Mouse (Mus musculus): ENCODE data around the gene Lrig1. TPM values are rescaled to one million over a fixed set of nuclear protein-coding genes. Genes with fewer than 3 reads are reported as not detected.

Gene Lrig1
- total and polyA plus RNA-seq, 3 experiments: 23.3 to 32.7 (median 30.4) TPM

- peaks cover 7% of the 10 kb centered on the region for H3K36me3 ChIP-seq (ENCODE audit: control insufficient read depth, insufficient read depth, low read length)
- 66% methylated on average over 10 of the region's 10 CpGs for WGBS
- no peak overlapping the region for H3K9ac ChIP-seq (ENCODE audit: low read depth, low read length)
- H3K27ac ChIP-seq: peak overlapping the region; percentile 28
- peaks cover 1% of the 10 kb centered on the region; the same call in 1 of the 2 replicates for H3K79me2 ChIP-seq (replicated peaks; ENCODE audit: control insufficient read depth, insufficient read depth, low read length)
- no peaks in the 10 kb centered on the region for H3K27me3 ChIP-seq (ENCODE audit: control insufficient read depth, insufficient read depth, low read length)
- H3K4me1 ChIP-seq (ENCODE audit: control insufficient read depth, insufficient read depth, low read length): peaks cover 7% of the 10 kb centered on the region
- no peak overlapping the region for H3K4me3 ChIP-seq
- DNase-seq: no peak
- intact Hi-C loops (cut with DNase I): loop anchor here (5.0 kb wide), 1 partner anchor 49 kb away; no protein-coding TSS in a partner anchor
- no peak for TF ChIP-seq CTCF (IDR thresholded peaks at IDR 0.05)
- no peak for TF ChIP-seq POLR2A (IDR thresholded peaks at IDR 0.05; ENCODE audit: insufficient read depth, low read depth, low read length)
Observed at GRCm38 (mm10) chr6:94696182-94697080, 3.5 kb downstream of the Lrig1 start.

GRCm38 (mm10) chr6:94695121-94695930, 4.6 kb downstream of the Lrig1 start:
- no peak overlapping the region for H3K4me3 ChIP-seq
- peak in 1 of 2 experiments; percentile 49 for DNase-seq
- WGBS: 57% methylated on average over 9 of the region's 9 CpGs
- H3K36me3 ChIP-seq (ENCODE audit: control insufficient read depth, insufficient read depth, low read length): peaks cover 13% of the 10 kb centered on the region
- peak overlapping the region; percentile 43; the same call in 1 of the 2 replicates for H3K27ac ChIP-seq
- H3K27me3 ChIP-seq (ENCODE audit: control insufficient read depth, insufficient read depth, low read length): no peaks in the 10 kb centered on the region
- H3K79me2 ChIP-seq (replicated peaks; ENCODE audit: control insufficient read depth, insufficient read depth, low read length): peaks cover 1% of the 10 kb centered on the region; the same call in 1 of the 2 replicates
- H3K4me1 ChIP-seq (ENCODE audit: control insufficient read depth, insufficient read depth, low read length): peaks cover 8% of the 10 kb centered on the region
- H3K9ac ChIP-seq (ENCODE audit: low read depth, low read length): no peak overlapping the region
- TF ChIP-seq EP300 (IDR thresholded peaks at IDR 0.05; ENCODE audit: insufficient read depth, low read depth, low read length) (no peak), POLR2A (IDR thresholded peaks at IDR 0.05; ENCODE audit: insufficient read depth, low read depth, low read length) (no peak), CTCF (IDR thresholded peaks at IDR 0.05) (peak; percentile 29)
- intact Hi-C loops (cut with DNase I): loop anchor here (5.0 kb wide), 1 partner anchor 48 kb away; no protein-coding TSS in a partner anchor

GRCm38 (mm10) chr6:94694481-94694880, 5.5 kb downstream of the Lrig1 start:
- Histone ChIP-seq H3K4me1 (ENCODE audit: control insufficient read depth, insufficient read depth, low read length) (peaks cover 9% of the 10 kb centered on the region), H3K27ac (no peak overlapping the region; the same call in 1 of the 2 replicates), H3K36me3 (ENCODE audit: control insufficient read depth, insufficient read depth, low read length) (peaks cover 13% of the 10 kb centered on the region), H3K79me2 (replicated peaks; ENCODE audit: control insufficient read depth, insufficient read depth, low read length) (peaks cover 1% of the 10 kb centered on the region; the same call in 1 of the 2 replicates), H3K4me3 (no peak overlapping the region), H3K9ac (ENCODE audit: low read depth, low read length) (no peak overlapping the region), H3K27me3 (ENCODE audit: control insufficient read depth, insufficient read depth, low read length) (no peaks in the 10 kb centered on the region)
- TF ChIP-seq EP300 (IDR thresholded peaks at IDR 0.05; ENCODE audit: insufficient read depth, low read depth, low read length): no peak
- TF ChIP-seq POLR2A (IDR thresholded peaks at IDR 0.05; ENCODE audit: insufficient read depth, low read depth, low read length): no peak
- TF ChIP-seq CTCF (IDR thresholded peaks at IDR 0.05): no peak
- no peak for DNase-seq
- intact Hi-C loops (cut with DNase I): no loop called here
- 31% methylated on average over 1 of the region's 1 CpGs for WGBS

- no peak for TF ChIP-seq EP300 (IDR thresholded peaks at IDR 0.05; ENCODE audit: insufficient read depth, low read depth, low read length)
- no peak for TF ChIP-seq POLR2A (IDR thresholded peaks at IDR 0.05; ENCODE audit: insufficient read depth, low read depth, low read length)
- no peak for TF ChIP-seq CTCF (IDR thresholded peaks at IDR 0.05)
- Histone ChIP-seq H3K4me3 (no peak overlapping the region), H3K79me2 (replicated peaks; ENCODE audit: control insufficient read depth, insufficient read depth, low read length) (peaks cover 1% of the 10 kb centered on the region), H3K27ac (no peak overlapping the region), H3K36me3 (ENCODE audit: control insufficient read depth, insufficient read depth, low read length) (peaks cover 16% of the 10 kb centered on the region), H3K4me1 (ENCODE audit: control insufficient read depth, insufficient read depth, low read length) (peaks cover 12% of the 10 kb centered on the region), H3K9ac (ENCODE audit: low read depth, low read length) (no peak overlapping the region), H3K27me3 (ENCODE audit: control insufficient read depth, insufficient read depth, low read length) (no peaks in the 10 kb centered on the region)
- DNase-seq: no peak
- 70% methylated on average over 9 of the region's 9 CpGs for WGBS
- intact Hi-C loops (cut with DNase I): no loop called here
Observed at GRCm38 (mm10) chr6:94693091-94693490, 6.9 kb downstream of the Lrig1 start.

- TF ChIP-seq EP300 (IDR thresholded peaks at IDR 0.05; ENCODE audit: insufficient read depth, low read depth, low read length) (no peak), POLR2A (IDR thresholded peaks at IDR 0.05; ENCODE audit: insufficient read depth, low read depth, low read length) (no peak), CTCF (IDR thresholded peaks at IDR 0.05) (no peak)
- Histone ChIP-seq H3K79me2 (replicated peaks; ENCODE audit: control insufficient read depth, insufficient read depth, low read length) (peaks cover 2% of the 10 kb centered on the region), H3K4me1 (ENCODE audit: control insufficient read depth, insufficient read depth, low read length) (peaks cover 15% of the 10 kb centered on the region), H3K36me3 (ENCODE audit: control insufficient read depth, insufficient read depth, low read length) (peaks cover 16% of the 10 kb centered on the region), H3K9ac (ENCODE audit: low read depth, low read length) (no peak overlapping the region), H3K27ac (no peak overlapping the region), H3K4me3 (no peak overlapping the region), H3K27me3 (ENCODE audit: control insufficient read depth, insufficient read depth, low read length) (no peaks in the 10 kb centered on the region)
- no peak for DNase-seq
- intact Hi-C loops (cut with DNase I): no loop called here
- 82% methylated on average over 2 of the region's 2 CpGs for WGBS
Observed at GRCm38 (mm10) chr6:94692003-94692402, 8.0 kb downstream of the Lrig1 start.
